Mouse (Mus musculus): ENCODE data around the gene Tert.

Gene Tert

DNA sequence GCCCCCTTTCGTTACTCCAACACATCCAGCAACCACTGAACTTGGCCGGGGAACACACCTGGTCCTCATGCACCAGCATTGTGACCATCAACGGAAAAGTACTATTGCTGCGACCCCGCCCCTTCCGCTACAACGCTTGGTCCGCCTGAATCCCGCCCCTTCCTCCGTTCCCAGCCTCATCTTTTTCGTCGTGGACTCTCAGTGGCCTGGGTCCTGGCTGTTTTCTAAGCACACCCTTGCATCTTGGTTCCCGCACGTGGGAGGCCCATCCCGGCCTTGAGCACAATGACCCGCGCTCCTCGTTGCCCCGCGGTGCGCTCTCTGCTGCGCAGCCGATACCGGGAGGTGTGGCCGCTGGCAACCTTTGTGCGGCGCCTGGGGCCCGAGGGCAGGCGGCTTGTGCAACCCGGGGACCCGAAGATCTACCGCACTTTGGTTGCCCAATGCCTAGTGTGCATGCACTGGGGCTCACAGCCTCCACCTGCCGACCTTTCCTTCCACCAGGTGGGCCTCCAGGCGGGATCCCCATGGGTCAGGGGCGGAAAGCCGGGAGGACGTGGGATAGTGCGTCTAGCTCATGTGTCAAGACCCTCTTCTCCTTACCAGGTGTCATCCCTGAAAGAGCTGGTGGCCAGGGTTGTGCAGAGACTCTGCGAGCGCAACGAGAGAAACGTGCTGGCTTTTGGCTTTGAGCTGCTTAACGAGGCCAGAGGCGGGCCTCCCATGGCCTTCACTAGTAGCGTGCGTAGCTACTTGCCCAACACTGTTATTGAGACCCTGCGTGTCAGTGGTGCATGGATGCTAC, at the start of gene Tert:
Gene Tert, plus strand, starts transcription at position 167 of the 805 bp plus-strand sequence.
- peak; percentile 33 for DNase-seq (ENCODE audit: low spot score)

DNA sequence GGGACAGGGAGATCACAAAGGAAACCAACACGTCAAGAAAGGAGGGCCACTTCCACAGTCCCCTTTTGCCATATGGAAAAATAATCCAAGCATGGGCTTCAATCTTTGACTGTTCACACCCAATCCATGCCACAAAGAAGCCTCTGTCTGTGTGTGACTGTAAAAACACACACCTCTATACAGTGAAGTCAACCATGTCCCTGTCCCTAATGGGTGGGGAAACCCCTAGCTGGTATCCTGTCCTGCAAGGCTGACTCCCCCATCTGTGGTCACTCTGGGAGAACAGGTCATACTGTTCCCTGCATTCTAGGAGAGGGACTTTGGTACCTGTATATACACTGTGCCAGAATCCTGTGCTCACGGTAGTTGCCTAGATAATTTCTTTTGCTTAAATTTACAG, 49.4 kb upstream of the Tert start:
- DNase-seq (ENCODE audit: low spot score) = no peak

DNA sequence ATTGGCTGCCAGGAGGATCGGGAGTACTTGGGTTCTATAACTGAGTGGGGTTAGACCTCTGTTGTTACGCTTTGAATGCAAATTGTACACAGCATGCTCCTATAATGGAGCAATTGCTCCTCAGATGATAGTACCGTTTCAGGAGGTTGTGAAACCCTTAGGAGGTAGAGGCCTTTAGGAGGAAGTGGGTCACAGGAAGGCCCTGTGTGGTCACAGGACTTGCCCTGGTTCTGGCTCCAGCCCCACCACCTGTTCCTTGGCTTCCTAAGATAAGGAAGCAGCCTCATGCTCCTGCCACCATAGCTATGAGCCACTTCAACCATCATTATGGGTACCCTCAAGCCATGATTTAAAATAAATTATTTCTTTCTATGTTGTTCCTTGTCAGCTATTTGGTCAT, 35.2 kb upstream of the Tert start:
- DNase-seq (ENCODE audit: low spot score) = no peak

DNA sequence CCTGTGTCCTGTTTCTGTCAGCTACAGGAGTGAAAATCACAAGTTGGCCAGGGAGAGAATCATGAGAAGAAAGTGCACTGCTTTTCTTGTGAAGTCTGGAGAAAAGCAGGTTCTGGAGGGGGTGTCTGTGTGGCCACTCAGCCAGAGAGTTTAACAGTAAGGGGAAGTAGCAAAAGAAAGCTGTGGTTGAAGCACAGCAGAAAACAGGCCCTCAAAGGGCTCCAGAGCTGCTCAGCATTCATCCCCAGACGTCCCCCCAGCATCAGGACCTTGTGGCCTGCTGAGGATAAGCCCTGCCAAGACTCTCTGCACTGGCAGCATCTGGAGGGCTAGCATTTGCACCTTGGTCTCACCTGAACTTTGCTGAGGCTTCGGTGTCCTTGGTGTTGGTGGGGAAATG, 34.2 kb upstream of the Tert start:
- no peak for DNase-seq (ENCODE audit: low spot score)

DNA sequence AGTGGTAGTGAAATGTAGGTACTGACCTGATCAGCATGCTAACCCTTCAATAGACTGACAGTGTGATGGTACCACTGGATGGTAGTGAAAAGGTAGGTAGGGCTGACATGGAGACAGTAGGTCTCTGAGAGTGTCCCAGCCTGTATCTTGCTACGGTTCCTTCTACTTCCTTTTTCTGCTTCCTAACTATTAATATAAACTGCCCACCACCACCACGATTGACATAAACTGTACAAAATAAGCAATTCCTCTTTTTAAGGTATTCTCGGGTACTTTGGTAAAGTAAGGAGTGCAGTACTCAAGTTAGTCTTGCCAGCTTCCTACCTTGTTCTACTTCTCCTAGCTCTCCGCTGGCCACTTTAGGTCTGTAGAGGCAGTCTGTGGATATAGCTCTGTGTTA, 30.4 kb upstream of the Tert start:
- no peak for DNase-seq (ENCODE audit: low spot score)

DNA sequence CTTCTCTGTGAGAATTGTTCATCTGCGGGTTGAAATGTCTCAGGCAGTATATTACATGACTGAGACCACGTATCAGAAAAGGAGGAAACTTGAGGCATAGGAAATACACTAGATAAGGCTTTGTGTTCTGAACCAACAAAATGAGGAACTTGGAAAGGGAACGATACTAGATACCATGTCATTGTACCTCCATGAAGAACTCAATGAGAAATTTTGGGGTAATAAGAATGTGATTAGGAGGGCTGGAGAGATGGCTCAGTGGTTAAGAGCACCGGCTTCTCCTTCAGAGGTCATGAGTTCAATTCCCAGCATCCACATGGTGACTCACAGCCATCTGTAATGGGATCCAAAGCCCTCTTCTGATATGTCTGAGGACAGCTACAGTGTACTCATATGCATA, 26.5 kb upstream of the Tert start:
- DNase-seq (ENCODE audit: low spot score) = no peak

DNA sequence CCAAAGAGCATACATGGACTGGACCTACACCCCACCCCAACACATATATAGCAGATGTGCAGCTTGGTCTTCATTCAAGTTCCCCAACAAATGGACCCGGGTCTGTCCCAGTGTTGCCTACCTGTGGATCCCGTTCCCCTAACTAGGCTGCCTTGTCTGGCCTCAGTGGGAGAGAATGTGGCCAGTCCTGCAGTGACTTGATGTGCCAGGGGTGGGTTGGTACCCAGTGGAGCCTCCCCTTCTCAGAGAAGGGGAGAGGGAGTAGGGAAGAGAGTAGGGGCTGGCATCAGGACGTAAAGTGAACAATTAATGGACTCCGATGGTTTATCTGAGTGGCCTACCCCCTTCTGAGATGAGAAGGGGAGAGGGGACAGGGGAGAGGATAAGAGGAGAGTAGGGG, 23.7 kb upstream of the Tert start:
- DNase-seq (ENCODE audit: low spot score) = no peak

DNA sequence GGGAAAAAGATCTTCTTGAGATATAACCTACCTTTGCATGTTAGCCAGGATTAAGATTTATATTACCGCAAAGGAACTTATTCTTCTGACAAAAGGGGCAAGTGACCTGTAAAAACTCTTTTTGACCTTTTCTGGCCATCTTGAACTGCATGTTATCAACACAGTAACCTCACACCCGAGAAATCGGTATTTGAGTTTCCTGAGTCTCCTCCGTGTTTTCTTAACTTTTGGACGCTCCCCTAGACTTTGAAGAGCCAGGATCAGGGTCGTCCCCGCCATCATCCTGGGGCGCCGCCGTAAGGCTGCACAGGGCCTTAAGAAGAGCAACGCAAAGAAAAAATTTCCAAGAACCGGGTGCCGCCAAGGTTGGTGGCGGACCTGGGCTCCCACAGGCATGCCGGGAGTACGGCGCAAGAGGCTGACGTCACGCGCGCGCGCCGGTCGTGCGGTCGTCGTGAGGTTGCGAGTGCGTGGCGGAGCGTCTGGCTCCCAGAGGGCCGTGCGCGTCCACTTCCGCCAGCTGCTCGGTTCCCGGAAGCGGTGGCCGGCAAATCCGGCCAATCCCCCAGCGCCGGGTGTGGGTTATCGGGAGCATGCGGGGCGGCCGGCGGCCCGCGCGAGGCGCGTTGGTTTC, 23.1 kb upstream of the Tert start, which contains the start of gene Clptm1l:
Gene Clptm1l, plus strand, starts transcription at position 485 of the 634 bp plus-strand sequence.
- DNase-seq (ENCODE audit: low spot score) = peak; percentile 96

DNA sequence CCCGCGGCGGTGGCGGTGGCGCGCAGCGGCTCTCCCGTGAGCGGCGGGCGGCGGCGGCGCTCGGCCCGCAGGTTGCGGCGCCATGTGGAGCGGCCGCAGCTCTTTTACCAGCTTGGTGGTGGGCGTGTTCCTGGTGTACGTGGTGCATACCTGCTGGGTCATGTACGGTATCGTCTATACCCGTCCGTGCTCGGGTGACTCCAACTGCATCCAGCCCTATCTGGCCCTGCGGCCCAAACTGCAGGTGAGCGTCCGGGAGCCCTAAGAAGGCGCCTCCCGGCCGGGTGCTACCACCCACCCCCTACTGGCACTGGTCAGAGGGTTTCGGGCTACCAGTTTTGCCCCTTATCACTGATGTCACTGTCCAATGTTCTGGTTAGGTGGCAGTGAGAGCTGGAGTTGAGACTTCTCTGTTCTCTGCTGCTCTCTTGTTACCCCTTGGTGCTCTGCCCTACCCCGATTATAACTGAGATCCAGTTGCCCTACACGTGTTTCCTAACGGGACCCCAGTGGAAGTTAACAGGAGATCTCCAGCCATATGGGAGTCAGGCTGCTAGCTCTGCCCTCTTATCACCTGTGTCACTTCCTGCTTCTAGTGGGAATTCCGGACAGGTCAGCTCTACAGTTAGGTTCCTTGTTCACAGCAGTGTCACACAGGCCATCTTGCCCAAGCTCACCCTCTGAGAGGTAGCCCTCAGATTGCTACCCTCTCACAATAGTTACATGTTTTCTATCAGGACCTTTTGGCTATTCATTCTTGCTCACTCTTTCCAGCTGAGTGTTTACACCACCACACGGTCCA, 22.4 kb upstream of the Tert start:
- DNase-seq (ENCODE audit: low spot score) = no peak

DNA sequence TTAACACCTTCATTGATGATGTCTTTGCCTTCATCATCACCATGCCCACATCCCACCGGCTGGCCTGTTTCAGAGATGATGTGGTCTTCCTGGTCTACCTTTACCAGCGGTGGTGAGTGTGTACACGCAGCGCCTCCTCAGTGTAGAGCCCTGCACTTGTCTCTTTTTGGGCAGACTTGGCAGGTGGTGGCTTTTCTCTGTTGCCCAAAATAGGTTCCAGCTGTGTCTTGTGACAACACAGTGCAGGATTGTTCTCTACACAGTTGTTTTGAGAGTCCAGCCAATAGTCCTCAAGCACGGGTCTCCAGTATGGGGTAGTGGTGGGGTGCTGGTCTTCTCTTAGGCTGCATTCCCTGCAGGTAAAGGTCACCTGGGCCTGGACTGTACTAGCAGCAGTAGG, 8.3 kb upstream of the Tert start:
- no peak for DNase-seq (ENCODE audit: low spot score)

DNA sequence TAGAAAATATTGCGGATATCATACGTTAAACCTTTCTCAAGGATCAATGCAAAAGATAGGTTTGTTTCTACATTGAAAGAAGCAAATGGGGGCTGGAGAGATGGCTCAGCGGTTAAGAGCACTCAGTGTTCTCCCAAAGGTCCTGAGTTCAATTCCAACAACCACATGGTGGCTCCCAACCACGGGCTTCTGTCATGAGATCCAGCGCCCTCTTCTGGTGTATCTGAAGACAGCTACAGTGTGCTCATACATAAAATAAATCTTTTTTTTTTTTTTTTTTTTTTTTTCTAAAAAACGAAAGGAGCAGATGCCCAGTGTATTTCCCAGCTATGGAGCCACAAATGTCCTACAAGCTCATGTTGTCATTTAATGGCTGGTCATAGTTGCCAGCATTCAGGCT, 6.1 kb upstream of the Tert start:
- no peak for DNase-seq (ENCODE audit: low spot score)

DNA sequence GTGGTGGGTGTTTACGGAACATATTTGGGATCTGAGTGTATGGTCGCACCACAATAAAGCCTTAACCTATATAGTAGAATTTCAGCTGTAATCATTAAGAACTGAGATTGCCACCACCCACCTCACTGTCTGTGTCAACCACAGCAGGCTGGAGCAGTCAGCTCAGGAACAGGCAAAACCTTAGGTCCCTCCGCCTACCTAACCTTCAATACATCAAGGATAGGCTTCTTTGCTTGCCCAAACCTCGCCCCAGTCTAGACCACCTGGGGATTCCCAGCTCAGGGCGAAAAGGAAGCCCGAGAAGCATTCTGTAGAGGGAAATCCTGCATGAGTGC, 334 bp upstream of the Tert start:
- DNase-seq (ENCODE audit: low spot score) = no peak

DNA sequence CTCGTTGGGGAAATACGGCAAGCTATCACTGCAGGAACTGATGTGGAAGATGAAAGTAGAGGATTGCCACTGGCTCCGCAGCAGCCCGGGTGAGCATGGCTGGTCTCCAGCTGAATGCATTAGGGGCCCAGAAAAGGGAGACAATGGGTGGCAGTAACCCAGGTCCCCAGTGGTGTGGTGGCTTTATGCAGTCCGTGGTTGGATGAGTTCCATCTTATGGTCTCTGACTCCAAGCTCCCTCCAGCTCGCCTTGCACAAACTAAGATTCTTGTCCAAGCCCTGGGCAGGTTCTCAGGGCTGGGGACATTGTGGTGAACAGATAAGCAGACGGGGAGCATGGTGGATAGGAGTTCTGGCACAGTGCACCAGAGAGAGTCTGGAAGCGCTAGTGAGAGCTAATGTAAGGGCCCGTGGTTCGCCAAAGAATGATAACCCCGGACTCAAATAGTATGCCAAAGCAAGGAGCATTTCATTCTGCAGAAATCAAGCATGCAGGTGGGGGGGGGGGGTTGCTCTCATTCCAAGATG, 1.9 kb downstream of the Tert start:
- DNase-seq (ENCODE audit: low spot score) = no peak

DNA sequence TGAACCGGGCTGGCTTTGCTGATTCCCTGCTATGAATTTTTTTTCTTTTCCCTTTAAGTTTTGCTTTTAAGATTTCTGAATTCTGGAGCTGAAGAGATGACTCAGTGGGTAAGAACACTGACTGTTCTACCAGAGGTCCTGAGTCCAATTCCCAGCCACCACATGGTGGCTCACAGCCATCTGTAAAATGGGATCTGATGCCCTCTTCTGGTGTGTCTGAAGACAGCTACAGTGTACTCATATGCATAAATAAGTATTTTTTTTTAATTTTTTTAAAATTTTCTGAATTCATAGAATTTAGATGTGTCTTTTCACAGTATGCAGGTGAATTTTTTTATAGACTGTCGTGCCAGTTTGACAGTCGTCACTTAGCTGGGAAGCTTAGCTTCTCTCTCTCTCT, 5.1 kb downstream of the Tert start:
- no peak for DNase-seq (ENCODE audit: low spot score)

DNA sequence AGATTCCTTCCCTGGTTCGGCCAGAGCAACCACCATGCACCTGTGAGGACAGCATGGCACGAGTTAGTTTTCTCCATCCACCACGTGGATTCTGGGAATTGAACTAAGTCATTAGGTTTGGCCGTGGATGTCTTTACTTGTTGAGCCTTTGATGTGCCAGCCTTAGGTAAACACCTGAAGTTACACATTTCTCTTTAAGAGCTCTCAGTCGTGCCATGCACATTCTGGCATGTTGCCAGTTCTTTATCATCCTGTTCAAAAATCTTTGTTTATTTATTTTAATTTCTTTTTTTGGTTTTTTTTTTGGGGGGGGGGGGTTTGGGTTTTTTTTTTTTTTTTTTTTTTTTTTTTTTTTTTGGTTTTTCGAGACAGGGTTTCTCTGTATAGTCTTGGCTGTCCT, 11.1 kb downstream of the Tert start:
- DNase-seq (ENCODE audit: low spot score) = no peak

DNA sequence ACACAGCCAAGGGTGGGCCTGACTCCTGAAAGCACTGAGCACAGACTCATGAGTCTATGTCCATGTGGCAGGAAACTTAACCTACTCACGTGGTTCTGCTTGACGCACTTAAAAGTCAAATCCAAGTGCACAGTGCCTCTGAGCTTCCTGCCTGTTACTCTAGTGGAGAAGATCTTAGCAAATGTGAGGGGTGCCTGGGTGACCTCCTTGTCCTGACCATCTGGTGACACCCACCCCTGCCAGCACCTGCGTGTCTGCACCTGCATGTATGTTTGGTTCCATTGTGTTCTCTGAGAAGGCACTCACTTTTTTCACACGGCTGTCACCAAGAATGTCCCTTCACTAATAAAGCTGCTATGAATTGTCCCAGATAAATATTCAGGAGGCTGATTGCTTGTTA, 14.6 kb downstream of the Tert start:
- no peak for DNase-seq (ENCODE audit: low spot score)

DNA sequence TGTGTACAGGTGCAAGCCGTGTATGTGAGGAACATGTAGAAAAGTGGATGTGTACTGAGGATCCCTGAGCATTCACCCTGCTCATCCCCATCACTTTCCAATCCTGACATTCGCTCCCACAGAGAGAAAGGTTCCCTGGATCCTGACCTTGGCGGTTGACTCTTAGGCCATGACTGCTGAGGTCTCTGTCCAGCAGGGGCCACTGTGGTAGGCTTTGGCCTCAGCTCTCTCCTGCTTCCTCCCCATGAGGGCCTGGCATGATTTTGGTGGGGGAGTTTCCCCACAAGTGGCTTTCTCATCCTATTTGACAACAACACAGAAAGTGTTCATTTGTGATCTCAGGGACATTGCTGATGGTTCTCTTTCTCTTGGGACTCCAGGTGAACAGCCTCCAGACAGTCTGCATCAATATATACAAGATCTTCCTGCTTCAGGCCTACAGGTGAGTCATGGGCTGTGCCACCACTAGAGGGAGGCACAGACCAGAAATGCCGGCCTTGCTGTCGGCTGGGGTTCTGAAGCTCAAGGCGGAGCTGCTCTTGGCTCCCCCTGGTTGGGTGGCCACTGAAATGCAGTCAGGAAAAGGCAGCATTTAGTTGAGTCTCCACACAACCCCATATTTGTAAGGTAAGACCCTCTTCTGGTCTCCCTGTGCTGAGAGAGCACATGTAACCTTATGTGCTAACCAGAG, 19.8 kb downstream of the Tert start:
- DNase-seq (ENCODE audit: low spot score) = peak; percentile 22

DNA sequence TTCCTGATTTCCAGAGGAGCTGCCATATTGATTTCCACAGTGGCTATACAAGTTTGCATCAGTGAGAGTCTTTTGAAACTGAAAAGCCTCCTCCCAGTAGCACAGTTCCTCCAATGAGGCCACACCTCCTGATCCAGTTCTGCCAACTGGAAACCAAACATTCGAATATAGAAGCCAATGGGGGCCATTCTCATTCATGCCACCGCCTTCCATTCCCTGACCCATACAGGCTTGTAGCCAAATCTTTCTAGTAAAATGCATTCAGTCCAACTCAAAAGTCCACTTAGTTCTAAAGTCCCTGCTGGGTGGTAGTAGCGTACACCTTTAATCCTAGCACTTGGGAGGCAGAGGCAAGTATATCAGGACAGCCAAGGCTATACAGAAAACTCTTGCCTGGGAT, 26.6 kb downstream of the Tert start:
- no peak for DNase-seq (ENCODE audit: low spot score)

DNA sequence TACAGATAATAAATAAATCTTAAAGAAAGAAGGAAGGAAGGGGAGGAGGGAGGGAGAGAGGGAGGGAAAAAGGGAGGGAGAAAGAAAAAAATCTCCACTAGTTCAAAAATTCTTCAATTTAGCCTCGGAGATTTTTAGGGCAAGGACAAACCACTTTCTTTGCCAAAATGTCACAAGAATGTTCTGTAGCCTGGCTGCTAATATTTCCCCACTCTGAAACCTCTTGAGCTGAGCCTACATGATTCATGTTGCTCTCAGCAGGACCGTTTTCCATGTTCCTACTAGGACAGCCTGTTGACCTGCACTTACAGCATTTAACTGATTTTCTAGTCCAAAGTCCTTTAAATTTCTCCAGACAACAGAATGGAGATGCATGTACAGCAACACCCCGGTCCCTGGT, 28.3 kb downstream of the Tert start:
- no peak for DNase-seq (ENCODE audit: low spot score)

DNA sequence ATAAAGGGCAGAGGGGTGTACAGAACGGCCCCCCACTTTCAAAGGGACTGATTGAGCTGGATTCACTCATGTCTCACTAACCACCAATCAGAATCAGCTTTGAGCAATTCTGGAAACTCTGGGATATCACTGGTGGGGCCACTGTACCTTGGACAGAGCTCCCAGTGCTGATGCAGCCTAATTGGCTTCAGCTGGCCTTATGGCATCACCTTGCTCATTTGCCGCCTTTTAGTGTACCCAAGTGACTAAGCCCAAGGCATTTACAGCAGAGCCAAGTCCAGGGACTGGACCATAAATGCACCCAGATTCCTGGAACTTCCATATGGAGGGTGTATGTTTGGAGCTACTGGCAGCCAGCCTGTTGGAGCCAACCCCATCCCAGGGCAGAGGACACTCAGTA, 32.2 kb downstream of the Tert start:
- DNase-seq (ENCODE audit: low spot score) = no peak

DNA sequence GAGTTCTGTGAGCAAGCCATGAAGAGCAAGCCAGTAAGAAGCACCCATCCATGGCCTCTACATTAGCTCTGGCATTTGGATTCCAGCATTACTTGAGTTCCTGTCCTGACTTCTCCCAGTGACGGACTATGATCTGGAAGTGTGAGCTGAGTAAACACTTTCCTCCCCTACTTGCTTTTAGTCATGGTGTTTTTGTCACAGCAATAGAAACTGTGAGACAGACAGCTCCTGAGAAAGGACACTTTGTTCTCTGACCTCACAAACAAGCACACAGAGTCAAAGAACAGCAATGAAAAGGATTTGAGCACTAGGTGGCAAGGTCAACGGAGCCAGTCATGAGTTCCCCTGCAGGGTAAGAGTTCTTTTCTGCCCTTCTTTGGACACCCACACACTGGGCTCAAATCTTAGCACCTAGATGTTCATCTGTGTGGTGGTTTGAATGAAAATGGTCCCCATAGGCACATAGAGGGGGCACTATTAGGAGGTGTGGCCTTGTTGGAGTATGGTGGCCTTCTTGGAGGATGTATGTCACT, 33.5 kb downstream of the Tert start:
- DNase-seq (ENCODE audit: low spot score) = no peak

DNA sequence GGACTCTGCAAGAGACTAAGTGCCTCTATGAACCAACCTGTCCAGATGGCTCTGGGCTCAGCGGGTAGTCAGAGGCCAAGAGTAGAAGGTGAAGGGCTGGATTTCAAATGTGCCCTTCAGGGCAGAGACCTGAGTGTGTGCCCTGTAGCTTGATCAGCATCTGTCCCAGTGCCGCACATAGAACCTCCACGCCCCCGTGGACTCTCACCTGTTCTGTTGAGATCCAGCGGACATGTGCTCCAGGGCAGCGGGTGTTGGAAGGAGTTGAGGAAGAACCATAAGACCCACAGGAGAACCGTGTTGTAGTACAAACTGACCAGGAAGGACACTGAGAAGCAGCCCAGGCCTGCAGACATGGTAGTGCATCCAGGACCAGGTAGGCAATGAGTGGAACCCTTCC, 48.5 kb downstream of the Tert start:
- no peak for DNase-seq (ENCODE audit: low spot score)

All from ovary, postnatal 14 days (tissue).